Mouse (Mus musculus) embryonic facial prominence, embryonic 13.5 days (tissue): Measurements from ENCODE around the gene Miip. TPM values are rescaled to one million over a fixed set of nuclear protein-coding genes. Genes with fewer than 3 reads are reported as not detected.
A peak's percentile ranks its signal among the peaks of the same experiment; 100 is the strongest.

Experiments
- ATAC-seq: fragments of 200-750 bp; cut with Nextera tagmentation; 2 replicates; pipeline ENCODE4 v1.8.0; 2017; ENCODE audit warnings: low read depth; ENCODE audit not compliant: insufficient number of reproducible peaks, insufficient read depth, low FRiP score, low TSS enrichment
- H3K27ac ChIP-seq: fragments of 300-500 bp; sonication (generic); 2 replicates; pipeline ENCODE4 v1.5.1; 2015; ENCODE audit warnings: moderate library complexity, mild to moderate bottlenecking, inconsistent platforms
- H3K27me3 ChIP-seq: fragments of 300-500 bp; sonication (generic); 2 replicates; pipeline ENCODE4 v1.6.1; 2015; ENCODE audit warnings: mild to moderate bottlenecking, inconsistent platforms
- H3K36me3 ChIP-seq: fragments of 300-500 bp; sonication (generic); 2 replicates; pipeline ENCODE4 v1.6.1; 2015; ENCODE audit warnings: mild to moderate bottlenecking, inconsistent platforms
- H3K4me1 ChIP-seq: fragments of 300-500 bp; sonication (generic); 2 replicates; pipeline ENCODE4 v1.6.1; 2015; ENCODE audit warnings: inconsistent platforms
- H3K4me2 ChIP-seq: fragments of 300-500 bp; sonication (generic); 2 replicates; pipeline ENCODE4 v1.6.1; 2015; ENCODE audit warnings: moderate library complexity, mild to moderate bottlenecking, inconsistent platforms
- H3K4me3 ChIP-seq: fragments of 300-500 bp; sonication (generic); 2 replicates; pipeline ENCODE4 v1.5.1; 2015; ENCODE audit warnings: mild to moderate bottlenecking, inconsistent platforms
- H3K9ac ChIP-seq: fragments of 300-500 bp; sonication (generic); 2 replicates; pipeline ENCODE4 v1.6.1; 2015; ENCODE audit warnings: mild to moderate bottlenecking, inconsistent platforms
- H3K9me3 ChIP-seq: fragments of 300-500 bp; sonication (generic); 2 replicates; pipeline ENCODE4 v1.6.1; 2016; ENCODE audit warnings: inconsistent platforms
- WGBS: fragments of 180-500 bp; shearing (Covaris S2); methylation state at CpG from one replicate; pipeline ENCODE4 v1.1.7; 2015; ENCODE audit warnings: mixed read lengths; 5-methylcytosine and 5-hydroxymethylcytosine counted together
- polyA plus RNA-seq: library from polyadenylated mRNA; unstranded; fragments of >200 nt; fragmentation: Nextera tagmentation; extraction: Ambion mirVana; gene quantifications from 2 replicates; pipeline ENCODE4 v1.2.1, GENCODE M21; 2015

Miip gene
- polyA plus RNA-seq, result 46.1 and 51.3 TPM in 2 replicates

DNA sequence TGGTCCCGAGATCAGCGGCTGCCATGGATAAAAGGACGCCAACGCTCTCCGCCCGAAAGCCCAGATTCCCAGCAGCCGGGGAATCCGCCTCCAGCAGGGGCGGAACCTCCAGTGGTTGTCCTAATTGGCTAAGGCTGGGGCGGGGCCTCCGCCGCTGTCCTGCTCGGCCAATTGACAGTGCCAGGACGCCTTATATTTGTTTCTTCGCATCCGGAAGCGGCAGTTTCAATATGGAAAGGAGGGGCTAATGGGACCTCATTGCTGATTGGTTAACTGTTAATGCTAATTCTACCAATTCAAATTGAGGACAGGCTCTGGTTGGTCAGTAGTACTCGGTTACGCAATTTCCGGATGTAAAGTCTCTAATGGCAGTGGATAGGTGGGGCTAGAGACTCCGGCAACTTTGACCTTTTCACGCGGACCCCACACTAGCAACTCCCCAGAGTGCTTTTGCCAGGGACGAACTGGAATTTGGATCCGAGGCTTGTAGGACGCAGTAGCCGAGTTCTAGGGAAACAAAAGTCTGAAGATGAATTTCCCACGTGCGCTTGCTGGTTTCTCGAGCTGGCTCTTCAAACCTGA lies at the start of gene Miip, which contains the start of gene Fv1:
TSS of gene Miip (minus strand) at position 367 of the 582 bp plus-strand sequence.
TSS of gene Fv1 (plus strand) at position 530 of the 582 bp plus-strand sequence.
- no peaks in the 10 kb centered on the region; the same call in 1 of the 2 replicates for H3K9me3 ChIP-seq
- WGBS, result under 1% methylated on average over 30 of the region's 30 CpGs
- peak within 1 kb of the TSS; percentile 83 for H3K4me2 ChIP-seq
- H3K36me3 ChIP-seq, result peaks cover 52% of the 10 kb centered on the region
- peak; percentile 96 for ATAC-seq
- peak within 1 kb of the TSS; percentile 83 for H3K9ac ChIP-seq
- no peaks in the 10 kb centered on the region for H3K27me3 ChIP-seq
- H3K4me3 ChIP-seq, result peak within 1 kb of the TSS; percentile 90
- peak within 1 kb of the TSS; percentile 87 for H3K27ac ChIP-seq
- H3K4me1 ChIP-seq, result peaks cover 23% of the 10 kb centered on the region

DNA sequence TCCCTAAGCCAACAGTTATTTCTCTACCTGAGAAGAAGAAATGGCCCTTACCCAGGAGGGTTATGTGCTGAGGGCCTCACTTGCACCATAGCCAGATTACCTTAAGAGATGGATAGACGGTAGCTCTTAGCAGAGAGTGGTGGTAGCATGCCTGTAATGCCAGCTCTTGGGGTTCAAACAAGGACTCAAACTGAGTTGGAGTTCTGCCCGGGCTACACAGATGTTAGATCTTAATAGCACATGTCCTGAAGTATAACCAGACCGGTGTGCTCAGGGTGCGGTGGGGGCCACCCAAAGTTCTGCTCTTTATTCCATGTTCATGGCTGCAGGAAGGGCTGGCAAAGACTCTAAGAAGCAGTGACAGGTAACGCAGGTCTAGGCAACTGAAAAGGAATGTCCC lies 40.9 kb upstream of the Miip start:
- 89% methylated on average over 5 of the region's 5 CpGs for WGBS
- H3K9me3 ChIP-seq, result no peaks in the 10 kb centered on the region
- no peak overlapping the region for H3K27ac ChIP-seq
- no peak overlapping the region for H3K4me3 ChIP-seq
- H3K4me1 ChIP-seq, result 0 out of 2 replicates have a peak, but pooled peaks cover 4% of the 10 kb centered on the region
- no peak for ATAC-seq
- H3K36me3 ChIP-seq, result peaks cover 49% of the 10 kb centered on the region
- H3K9ac ChIP-seq, result no peak overlapping the region
- H3K4me2 ChIP-seq, result no peak overlapping the region
- no peaks in the 10 kb centered on the region for H3K27me3 ChIP-seq

DNA sequence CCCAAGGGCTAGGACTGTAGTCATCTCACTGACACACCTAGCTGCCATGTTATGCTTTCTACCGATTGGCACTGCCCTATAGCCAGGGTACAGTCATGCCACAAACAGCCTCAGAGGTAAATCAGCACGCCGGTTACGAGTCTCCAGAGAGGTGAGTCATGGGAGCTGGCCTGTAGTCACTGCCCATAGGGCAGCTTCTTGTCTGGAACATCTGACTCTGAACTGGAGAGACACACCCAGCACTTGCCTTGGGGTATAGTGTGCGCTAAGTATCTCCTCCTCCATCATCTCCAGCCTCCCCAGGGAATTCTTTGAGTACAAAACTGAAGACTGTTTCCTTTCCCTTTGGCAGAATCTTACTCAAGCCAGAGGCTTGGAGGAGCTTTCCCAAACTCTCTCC lies 37.6 kb upstream of the Miip start:
- Histone ChIP-seq H3K9me3 (no peaks in the 10 kb centered on the region), H3K4me2 (no peak overlapping the region), H3K4me1 (peaks cover 14% of the 10 kb centered on the region), H3K36me3 (peaks cover 35% of the 10 kb centered on the region), H3K27me3 (no peaks in the 10 kb centered on the region), H3K9ac (no peak overlapping the region), H3K4me3 (no peak overlapping the region), H3K27ac (no peak overlapping the region)
- no peak for ATAC-seq
- WGBS, result 73% methylated on average over 5 of the region's 5 CpGs

DNA sequence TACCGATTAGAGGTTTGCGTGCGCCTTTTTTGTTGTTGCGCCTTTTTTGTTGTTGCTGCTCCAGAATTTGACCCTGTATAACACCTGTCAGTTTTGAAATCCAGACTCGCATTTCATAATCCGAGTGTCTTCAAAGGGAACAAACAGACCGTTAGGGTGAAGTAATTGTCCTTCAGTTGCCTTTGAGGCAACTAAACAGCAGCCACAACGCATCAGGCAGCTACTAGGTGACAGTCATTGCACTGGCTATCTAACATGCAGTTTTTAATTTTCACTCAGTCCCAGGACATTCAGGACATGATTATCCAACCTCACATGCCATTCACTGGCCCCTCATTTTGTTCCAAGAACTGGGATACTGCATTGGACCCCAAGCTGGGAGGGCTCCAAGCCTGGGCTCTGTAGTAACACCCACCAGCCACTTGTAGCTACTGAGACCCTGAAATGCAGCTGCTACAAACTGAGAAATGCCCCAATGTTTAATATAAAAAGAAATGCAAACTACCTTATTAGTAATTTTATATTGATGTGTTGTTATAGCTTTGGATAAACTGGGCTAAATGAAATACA lies 36.6 kb upstream of the Miip start:
- Histone ChIP-seq H3K27ac (no peak overlapping the region), H3K9me3 (no peaks in the 10 kb centered on the region), H3K36me3 (peaks cover 30% of the 10 kb centered on the region), H3K27me3 (no peaks in the 10 kb centered on the region), H3K9ac (peak overlapping the region; percentile 88), H3K4me1 (peaks cover 14% of the 10 kb centered on the region), H3K4me3 (peak overlapping the region; percentile 92), H3K4me2 (peak overlapping the region; percentile 75)
- WGBS, result 2% methylated on average over 8 of the region's 8 CpGs
- ATAC-seq, result no peak

DNA sequence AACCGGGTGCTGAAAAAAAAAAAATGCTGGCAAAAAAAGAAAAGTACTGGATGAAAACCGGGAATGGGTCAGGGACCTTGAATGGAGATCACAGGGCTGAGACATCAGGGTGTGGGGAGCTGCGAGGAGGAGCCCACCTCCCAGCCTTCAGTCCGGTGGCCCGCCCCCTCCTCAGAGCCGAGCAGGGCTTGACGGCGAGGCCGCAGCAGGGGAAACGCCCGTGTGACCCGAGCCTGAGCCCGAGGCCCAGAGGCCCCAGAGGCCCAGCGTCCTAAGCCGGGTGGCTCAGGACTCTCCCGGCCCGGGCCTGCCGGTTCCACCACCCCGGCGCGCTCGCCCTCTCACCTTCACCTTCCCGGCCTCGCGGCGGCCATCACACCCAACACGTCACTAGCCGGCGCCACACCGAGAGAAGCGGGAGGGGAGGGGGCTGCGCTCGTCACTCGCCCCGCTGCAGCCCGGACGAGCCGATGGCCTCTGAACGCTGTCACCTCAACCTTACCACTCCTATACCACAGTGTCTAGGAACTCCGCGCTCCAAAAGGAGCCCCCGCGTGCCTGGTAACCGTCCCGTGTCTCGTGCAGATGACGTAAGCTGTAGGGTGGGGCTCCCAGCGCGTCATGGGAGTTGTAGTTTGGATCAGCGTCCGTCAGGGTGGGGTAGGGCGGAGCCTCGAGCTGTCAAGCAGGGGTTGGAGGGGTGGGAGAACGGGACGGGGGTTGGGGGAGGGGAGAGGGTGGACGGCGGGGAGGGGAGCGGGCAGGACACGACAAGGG lies 35.9 kb upstream of the Miip start, which contains the start of gene Mfn2:
TSS of gene Mfn2 (minus strand) at position 392 of the 777 bp plus-strand sequence.
- ATAC-seq, result peak; percentile 81
- Histone ChIP-seq H3K27me3 (no peaks in the 10 kb centered on the region), H3K4me3 (peak within 1 kb of the TSS; percentile 92), H3K4me1 (peaks cover 14% of the 10 kb centered on the region), H3K27ac (peak within 1 kb of the TSS; percentile 82; the same call in 1 of the 2 replicates), H3K36me3 (peaks cover 30% of the 10 kb centered on the region), H3K9me3 (no peaks in the 10 kb centered on the region), H3K9ac (peak within 1 kb of the TSS; percentile 88), H3K4me2 (peak within 1 kb of the TSS; percentile 75)
- WGBS, result under 1% methylated on average over 52 of the region's 59 CpGs

DNA sequence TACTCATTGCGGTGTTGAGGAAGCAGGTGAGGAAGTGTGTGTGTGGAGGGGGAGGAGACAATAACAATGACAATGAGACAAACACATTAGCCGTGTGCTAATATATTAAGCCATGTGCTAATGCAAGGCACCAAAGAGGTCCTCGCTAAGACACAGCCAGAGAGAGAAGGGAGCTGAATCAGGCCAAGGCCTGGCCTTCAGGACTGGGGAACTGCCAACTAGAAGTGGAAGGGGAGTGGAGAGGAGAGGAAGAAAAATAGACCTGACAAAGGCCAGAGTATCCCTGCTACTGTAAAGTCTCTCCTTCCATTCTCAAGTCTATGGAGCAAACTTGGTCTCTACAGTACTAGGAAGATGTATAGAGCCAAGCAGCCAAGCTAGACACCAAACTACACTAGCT lies 35.0 kb upstream of the Miip start:
- no peaks in the 10 kb centered on the region for H3K27me3 ChIP-seq
- peak overlapping the region; percentile 88 for H3K9ac ChIP-seq
- H3K36me3 ChIP-seq, result peaks cover 37% of the 10 kb centered on the region
- ATAC-seq, result no peak
- no peaks in the 10 kb centered on the region for H3K9me3 ChIP-seq
- peaks cover 14% of the 10 kb centered on the region for H3K4me1 ChIP-seq
- no peak overlapping the region for H3K27ac ChIP-seq
- 85% methylated on average over 3 of the region's 3 CpGs for WGBS
- peak overlapping the region; percentile 75 for H3K4me2 ChIP-seq
- peak overlapping the region; percentile 92 for H3K4me3 ChIP-seq

DNA sequence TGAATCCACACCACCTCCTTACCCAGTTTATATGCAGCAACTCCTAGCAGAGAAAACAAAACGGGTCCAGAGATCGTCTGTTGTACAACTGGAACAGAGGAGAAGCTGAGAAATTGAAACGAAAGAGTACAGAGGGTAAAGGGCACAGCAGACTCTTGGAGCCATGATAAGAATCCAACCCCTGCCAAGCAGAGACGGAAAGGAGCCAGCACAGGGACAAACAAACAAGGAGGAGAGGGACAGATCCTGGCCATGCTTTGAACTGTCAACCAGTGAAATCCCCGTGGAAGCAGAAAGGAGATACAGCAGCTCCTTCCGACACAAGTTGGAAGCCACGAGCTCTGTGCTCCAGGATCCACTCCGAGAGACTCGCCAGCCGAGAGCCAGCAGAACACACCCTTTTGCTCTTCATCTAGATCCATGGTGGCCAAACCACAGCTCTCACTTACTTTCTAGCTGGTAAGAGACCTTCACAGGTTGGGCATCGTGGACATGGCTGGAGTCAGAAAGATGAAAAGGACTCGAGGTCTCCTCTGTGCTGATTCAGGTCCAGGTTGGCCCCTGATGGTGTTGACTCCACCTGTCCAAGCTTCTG lies 34.4 kb upstream of the Miip start:
- peaks cover 43% of the 10 kb centered on the region for H3K36me3 ChIP-seq
- peaks cover 14% of the 10 kb centered on the region for H3K4me1 ChIP-seq
- H3K4me3 ChIP-seq, result no peak overlapping the region
- WGBS, result 90% methylated on average over 12 of the region's 12 CpGs
- H3K9ac ChIP-seq, result no peak overlapping the region
- H3K4me2 ChIP-seq, result peak overlapping the region; percentile 75; the same call in 1 of the 2 replicates
- ATAC-seq, result no peak
- H3K9me3 ChIP-seq, result no peaks in the 10 kb centered on the region
- H3K27me3 ChIP-seq, result no peaks in the 10 kb centered on the region
- no peak overlapping the region for H3K27ac ChIP-seq

DNA sequence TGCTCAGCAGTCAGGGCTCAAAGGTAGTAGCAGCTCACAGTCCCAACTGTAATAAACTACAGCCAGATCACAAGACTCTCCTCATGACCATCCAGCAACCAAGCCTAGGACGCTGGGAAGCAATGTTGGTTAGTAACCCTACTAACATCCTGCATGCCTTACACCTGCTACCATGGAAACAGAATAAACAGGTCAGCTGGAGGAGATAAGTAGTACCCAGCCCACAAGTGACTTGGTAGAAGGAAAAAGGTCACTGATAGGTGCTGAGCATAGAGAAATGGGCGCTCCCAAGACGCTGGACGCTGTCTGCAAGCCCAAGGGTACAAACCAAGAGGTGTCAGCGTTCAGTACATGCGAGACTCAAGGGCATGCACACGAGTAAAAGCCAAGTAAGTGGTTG lies 31.8 kb upstream of the Miip start:
- H3K9ac ChIP-seq, result no peak overlapping the region
- H3K4me2 ChIP-seq, result no peak overlapping the region
- no peak overlapping the region for H3K4me3 ChIP-seq
- no peaks in the 10 kb centered on the region for H3K9me3 ChIP-seq
- H3K4me1 ChIP-seq, result peaks cover 14% of the 10 kb centered on the region
- no peak for ATAC-seq
- no peak overlapping the region for H3K27ac ChIP-seq
- peaks cover 69% of the 10 kb centered on the region for H3K36me3 ChIP-seq
- H3K27me3 ChIP-seq, result no peaks in the 10 kb centered on the region
- 89% methylated on average over 7 of the region's 7 CpGs for WGBS

DNA sequence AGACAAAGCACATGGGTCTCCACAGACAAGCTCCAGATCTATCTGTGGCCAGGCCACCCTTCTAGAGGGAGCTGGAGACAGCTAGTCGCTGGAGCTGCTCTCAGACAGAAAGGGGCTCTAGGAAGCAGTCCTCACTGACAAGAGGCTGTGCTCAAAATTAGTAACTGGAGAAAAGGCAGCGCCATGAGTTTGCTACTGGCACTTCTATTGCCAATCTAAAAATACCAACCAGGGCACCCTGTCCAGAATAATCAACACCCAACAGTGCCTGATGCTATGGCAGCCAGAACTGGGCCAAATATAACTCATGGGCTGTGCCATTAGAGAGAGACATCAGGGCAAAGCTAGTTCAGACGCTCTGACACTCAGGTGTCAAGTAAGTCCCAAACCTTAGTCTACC lies 28.7 kb upstream of the Miip start:
- Histone ChIP-seq H3K9ac (no peak overlapping the region), H3K27me3 (no peaks in the 10 kb centered on the region), H3K27ac (no peak overlapping the region), H3K36me3 (peaks cover 86% of the 10 kb centered on the region), H3K4me3 (no peak overlapping the region), H3K4me1 (no peaks in the 10 kb centered on the region; the same call in 1 of the 2 replicates), H3K9me3 (no peaks in the 10 kb centered on the region), H3K4me2 (no peak overlapping the region)
- no peak for ATAC-seq
- 90% methylated on average over 3 of the region's 3 CpGs for WGBS

DNA sequence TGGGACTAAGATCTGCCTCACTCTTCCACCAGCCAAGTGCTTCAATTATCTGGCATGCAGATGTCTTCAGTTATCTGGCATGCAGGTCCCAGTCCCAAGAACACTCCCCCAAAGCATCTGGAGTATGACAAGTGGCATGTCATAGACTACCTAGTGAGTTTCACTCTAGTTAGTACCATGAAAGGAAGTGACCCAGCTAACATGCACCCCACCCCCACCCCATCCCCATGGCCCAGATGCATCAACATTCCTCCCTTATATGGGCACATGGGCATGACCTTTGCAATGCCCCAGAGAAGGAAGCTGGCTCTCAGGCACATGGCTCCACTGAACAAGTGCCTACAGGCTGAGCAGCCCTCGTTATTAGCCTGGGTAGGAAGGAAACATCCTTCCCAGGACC lies 27.8 kb upstream of the Miip start:
- WGBS, result 50% methylated on average over 1 of the region's 1 CpGs
- Histone ChIP-seq H3K9ac (no peak overlapping the region), H3K4me1 (no peaks in the 10 kb centered on the region; the same call in 1 of the 2 replicates), H3K4me3 (no peak overlapping the region), H3K9me3 (no peaks in the 10 kb centered on the region), H3K4me2 (no peak overlapping the region), H3K27ac (no peak overlapping the region), H3K36me3 (peaks cover 90% of the 10 kb centered on the region), H3K27me3 (no peaks in the 10 kb centered on the region)
- ATAC-seq, result no peak

DNA sequence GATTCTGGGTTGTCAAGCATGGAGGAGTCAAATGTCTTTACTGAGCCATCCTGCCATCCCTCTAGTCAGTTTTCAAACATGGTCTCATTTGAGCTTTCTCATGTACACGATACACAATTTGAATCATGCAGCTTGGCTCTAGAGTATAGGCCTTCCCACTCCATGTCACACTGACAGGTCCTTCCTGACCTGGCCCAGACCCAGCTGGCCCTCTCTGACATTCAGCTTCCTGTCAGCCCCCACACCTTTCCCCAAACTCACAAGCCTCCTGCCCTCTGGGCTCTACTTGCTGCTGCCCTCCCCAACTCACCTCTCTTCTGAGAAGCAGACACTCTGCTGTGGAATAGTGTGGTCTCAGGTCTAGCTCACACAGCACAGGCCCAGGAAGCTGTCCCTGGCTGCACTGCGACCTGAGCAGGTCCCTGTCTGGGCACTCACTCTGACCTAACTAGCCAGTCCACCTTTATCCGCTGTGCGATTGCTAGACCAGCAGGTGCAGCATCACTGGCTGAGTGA lies 27.3 kb upstream of the Miip start:
- 96% methylated on average over 4 of the region's 4 CpGs for WGBS
- ATAC-seq, result no peak
- no peaks in the 10 kb centered on the region for H3K27me3 ChIP-seq
- H3K4me1 ChIP-seq, result no peaks in the 10 kb centered on the region; the same call in 1 of the 2 replicates
- H3K9ac ChIP-seq, result no peak overlapping the region
- no peaks in the 10 kb centered on the region for H3K9me3 ChIP-seq
- no peak overlapping the region for H3K4me3 ChIP-seq
- no peak overlapping the region for H3K27ac ChIP-seq
- no peak overlapping the region for H3K4me2 ChIP-seq
- H3K36me3 ChIP-seq, result peaks cover 95% of the 10 kb centered on the region
